Mouse (Mus musculus) retina, postnatal 7 days (tissue): ENCODE results near the gene Ifit1.

Source experiments
- DNase-seq: peaks from one replicate; pipeline ENCODE4 v3.0.0-alpha.2; 2012; ENCODE audit warnings: low read depth, low spot score

The Ifit1 gene

DNA sequence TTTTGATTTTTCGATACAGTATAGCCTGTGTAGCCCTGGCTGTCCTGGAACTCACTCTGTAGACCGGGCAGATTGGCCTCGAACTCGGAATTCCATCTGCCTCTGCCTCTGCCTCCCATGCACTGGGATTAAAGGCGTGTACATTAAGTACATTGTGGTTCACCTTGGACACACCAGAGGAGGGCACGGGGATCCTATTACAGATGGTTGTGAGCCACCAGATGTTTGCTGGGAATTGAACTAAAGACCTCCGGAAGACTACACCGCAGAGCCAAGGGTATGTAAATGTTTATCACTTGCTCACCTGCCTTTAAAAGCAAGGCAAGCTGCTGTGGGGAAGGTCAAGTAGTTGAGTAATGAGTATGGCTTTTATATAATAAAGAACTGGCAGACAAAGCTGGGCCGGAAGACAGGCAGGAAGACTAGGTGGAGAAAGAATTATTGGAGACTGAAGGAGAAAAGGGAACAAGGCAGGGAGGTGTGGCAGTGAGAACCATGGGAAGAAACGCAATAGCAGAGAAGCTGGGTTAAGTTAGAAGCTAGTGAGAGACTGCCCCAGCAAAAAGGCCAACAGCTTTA is 14.6 kb downstream of the Ifit1 start:
- no peak for DNase-seq

- no peak for DNase-seq
Measured at GRCm38 (mm10) chr19:34656511-34657298, 16.0 kb downstream of the Ifit1 start.

GRCm38 (mm10) chr19:34662067-34662507 is 21.4 kb downstream of the Ifit1 start:
- peak; percentile 53 for DNase-seq

DNA sequence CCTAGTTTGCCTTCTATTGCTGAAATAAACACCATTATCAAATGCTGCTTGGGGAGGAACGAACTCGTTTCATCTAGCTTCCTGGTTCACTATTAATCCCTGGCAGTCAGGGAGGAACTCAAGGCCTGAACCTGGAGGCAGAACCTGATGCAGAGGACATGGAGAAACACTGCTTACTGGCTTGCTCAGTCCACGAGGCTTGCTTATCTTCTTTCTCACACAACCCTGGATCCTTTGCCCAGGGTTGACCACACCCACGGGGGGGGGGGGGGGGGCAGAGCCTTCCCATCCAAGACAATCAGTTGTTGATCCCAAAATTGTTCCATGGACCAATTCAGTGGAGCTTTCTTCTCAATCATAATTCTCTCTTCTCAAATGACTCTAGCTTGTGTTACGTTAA is 22.1 kb downstream of the Ifit1 start:
- no peak for DNase-seq

DNA sequence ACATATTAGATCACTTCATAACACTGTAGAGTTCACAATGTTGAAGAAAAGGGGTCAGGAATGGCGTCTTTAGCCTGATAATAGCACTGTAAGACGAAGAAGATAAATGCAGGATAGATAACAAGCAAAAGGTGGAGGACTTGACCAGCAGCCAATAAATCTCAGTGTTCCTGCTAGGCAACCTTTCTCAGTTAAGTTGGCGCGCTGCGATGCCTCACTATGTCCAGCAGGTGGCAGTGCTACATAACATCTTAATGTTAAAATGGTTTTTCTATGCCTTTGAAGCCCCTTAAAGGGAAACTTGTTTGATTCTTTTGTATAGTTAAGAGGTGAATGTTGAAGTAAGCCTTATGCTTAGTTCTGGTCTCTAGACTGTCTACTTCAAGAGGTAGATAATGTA is 25.5 kb downstream of the Ifit1 start:
- peak; percentile 64 for DNase-seq

GRCm38 (mm10) chr19:34673476-34673875 is 32.8 kb downstream of the Ifit1 start:
- no peak for DNase-seq

- no peak for DNase-seq
Measured at GRCm38 (mm10) chr19:34678428-34678827, 37.8 kb downstream of the Ifit1 start.

DNA sequence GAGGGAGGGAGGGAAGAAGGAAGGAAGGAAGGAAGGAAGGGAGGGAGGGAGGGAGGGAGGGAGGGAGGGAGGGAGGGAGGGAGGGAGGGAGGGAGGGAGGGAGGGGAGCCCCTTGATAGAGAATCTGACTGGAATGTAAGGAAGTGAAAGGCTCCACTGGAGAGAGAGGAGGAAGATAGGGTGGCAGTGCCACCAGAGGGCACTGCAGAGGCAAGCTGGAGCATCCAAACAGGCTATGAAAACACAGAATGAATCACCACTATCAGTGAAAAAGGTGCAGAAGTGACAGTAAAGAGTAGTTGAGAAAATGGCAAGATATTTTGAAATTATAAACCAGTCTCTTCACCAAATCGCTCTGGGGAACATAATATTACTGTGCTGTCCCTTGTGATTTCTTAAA is 44.2 kb downstream of the Ifit1 start:
- peak; percentile 13 for DNase-seq

- DNase-seq: no peak
Measured at GRCm38 (mm10) chr19:34685530-34685929, 44.9 kb downstream of the Ifit1 start.

GRCm38 (mm10) chr19:34691402-34691801 is 50.7 kb downstream of the Ifit1 start:
- no peak for DNase-seq

- DNase-seq: no peak
Measured at GRCm38 (mm10) chr19:34696352-34696986, 55.8 kb downstream of the Ifit1 start.

DNA sequence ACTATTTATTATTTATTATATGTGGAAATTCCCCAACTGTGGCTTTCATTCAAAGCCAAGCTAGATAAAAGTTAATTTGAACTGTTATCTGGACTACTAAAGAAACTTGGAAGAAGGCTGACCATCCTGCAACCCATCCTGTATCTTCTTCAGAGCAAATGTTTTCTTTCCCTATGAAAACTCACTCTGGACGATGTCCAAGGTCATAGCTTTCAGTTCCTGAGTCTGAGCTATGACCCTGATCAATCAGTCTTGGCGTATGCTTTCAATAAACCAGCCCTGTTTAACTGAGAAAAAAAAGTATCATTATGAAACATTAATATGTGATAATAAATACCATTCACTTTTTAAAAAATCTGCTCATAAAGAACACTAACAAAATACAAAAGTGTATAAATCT is 56.8 kb downstream of the Ifit1 start:
- DNase-seq: no peak

DNA sequence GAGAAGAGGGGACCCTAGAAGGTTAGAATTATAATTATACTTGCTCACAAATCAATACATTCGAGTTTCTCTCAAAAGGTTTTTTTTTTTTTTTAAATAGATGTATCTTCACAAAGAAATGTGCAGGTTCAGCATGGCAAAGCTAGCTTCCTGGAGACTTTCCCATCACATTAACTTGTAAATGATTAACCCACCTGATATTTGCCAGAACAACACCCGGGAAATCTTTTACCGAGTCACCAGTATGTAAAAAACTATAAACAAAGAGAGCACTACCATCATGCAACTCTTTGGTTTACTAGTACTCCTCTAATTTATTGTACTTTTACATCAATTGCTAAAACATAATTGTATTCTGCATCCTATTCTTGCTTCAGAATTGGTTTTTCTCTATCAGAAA is 57.8 kb downstream of the Ifit1 start:
- DNase-seq: no peak

DNA sequence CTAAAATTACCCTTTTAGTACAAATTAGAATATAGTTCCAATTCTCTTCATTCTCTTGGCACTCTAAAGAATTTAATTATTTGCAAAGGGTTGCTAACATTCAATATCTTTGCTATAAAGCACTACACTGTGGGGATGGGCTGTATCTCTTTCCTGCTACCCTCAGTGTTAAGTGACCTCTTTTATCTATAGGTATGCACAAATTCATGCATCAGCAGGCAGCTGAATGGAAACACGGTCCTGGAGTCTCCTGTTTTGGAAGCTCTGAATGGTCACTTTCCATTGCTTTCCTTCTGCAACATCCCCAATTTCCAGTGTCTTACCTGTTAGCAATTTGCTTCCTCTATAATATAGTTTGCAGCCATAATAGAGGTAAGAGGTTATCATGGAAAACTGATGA is 58.2 kb downstream of the Ifit1 start:
- no peak for DNase-seq

DNA sequence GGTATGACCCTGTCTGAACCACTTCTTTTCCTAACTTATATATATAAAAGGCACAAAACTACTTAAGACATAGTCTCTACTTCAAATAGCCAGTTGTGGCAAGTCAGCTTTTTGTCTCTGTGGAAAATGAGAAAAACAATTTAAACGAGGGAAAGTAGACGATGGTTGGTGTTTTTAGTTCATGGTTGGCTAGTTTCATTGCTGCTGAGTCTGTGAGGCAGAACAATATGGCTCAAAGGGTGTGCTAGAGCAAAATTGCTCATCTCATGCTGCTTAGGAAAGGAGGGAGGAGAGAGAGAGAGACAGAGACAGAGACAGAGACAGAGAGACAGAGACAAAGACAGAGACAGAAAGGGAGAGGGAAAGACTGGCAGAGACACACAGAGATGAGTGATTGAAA is 58.6 kb downstream of the Ifit1 start:
- DNase-seq: no peak
